Comparison of ENCODE assay signal across 22 mouse cellular contexts in genomic region chr2:93266565-93267169, GRCm38 (mm10).
A peak's percentile ranks its signal among the peaks of the same experiment; 100 is the strongest.
DNase-seq lines count a peak whose midpoint lies in the region; ATAC-seq and TF ChIP-seq lines count a peak whose summit lies in the region.
"Had no signal": no experiment of that assay in that cellular context is flagged by ENCODE, and none has a peak within 500 bp of the region (broad histone marks: within the 10 kb centered on the region; RNA-seq: fewer than 3 reads in every experiment).

No protein-coding gene starts in this region.

- no peak for TF ChIP-seq EP300 in liver, postnatal 0 days (IDR thresholded peaks at IDR 0.05; ENCODE audit: low read depth)

- 0 out of 2 replicates have a peak, but pooled peaks cover 8% of the 10 kb centered on the region for H3K36me3 ChIP-seq in hindbrain, embryonic 10.5 days
- no peaks in the 10 kb centered on the region for H3K36me3 ChIP-seq in hindbrain, embryonic 11.5 days (ENCODE audit: control insufficient read depth, insufficient read depth, low read length)
- no peaks in the 10 kb centered on the region for H3K36me3 ChIP-seq in forebrain, postnatal 0 days (ENCODE audit: insufficient read depth)
- H3K36me3 ChIP-seq in midbrain, embryonic 15.5 days (replicated peaks): no peaks in the 10 kb centered on the region
- H3K36me3 ChIP-seq in liver, postnatal 0 days (replicated peaks; ENCODE audit: insufficient read depth, low read length): no peaks in the 10 kb centered on the region
- no peaks in the 10 kb centered on the region for H3K36me3 ChIP-seq in thymus, adult 2 months (ENCODE audit: control insufficient read depth, insufficient read depth, low read length)
- H3K36me3 ChIP-seq: embryonic facial prominence, embryonic 10.5 days; heart, embryonic 10.5 days; stomach, embryonic 15.5 days had no signal

- 76% methylated on average over 7 of the region's 7 CpGs for WGBS in hindbrain, embryonic 10.5 days
- 71% methylated on average over 7 of the region's 7 CpGs for WGBS in hindbrain, embryonic 11.5 days
- WGBS in forebrain, postnatal 0 days: 16% methylated on average over 7 of the region's 7 CpGs
- WGBS in midbrain, embryonic 15.5 days: 37% methylated on average over 7 of the region's 7 CpGs
- 71% methylated on average over 7 of the region's 7 CpGs for WGBS in liver, postnatal 0 days (ENCODE audit: insufficient replicate concordance)
- WGBS in thymus, adult 2 months: 86% methylated on average over 7 of the region's 7 CpGs

- peaks cover 70% of the 10 kb centered on the region for H3K4me1 ChIP-seq in hindbrain, embryonic 10.5 days (replicated peaks)
- peaks cover 3% of the 10 kb centered on the region for H3K4me1 ChIP-seq in hindbrain, embryonic 11.5 days (replicated peaks; ENCODE audit: control insufficient read depth, insufficient read depth, low read length)
- peaks cover 5% of the 10 kb centered on the region; the same call in 1 of the 2 replicates for H3K4me1 ChIP-seq in forebrain, postnatal 0 days (ENCODE audit: insufficient read depth)
- H3K4me1 ChIP-seq in midbrain, embryonic 15.5 days: peaks cover 29% of the 10 kb centered on the region
- peaks cover 4% of the 10 kb centered on the region; the same call in 1 of the 2 replicates for H3K4me1 ChIP-seq in liver, postnatal 0 days (ENCODE audit: insufficient read depth)
- H3K4me1 ChIP-seq in thymus, adult 2 months (replicated peaks; ENCODE audit: control insufficient read depth, insufficient read depth, low read length): no peaks in the 10 kb centered on the region
- H3K4me1 ChIP-seq: stomach, embryonic 15.5 days had no signal

- H3K9me3 ChIP-seq in hindbrain, embryonic 10.5 days: no peaks in the 10 kb centered on the region
- H3K9me3 ChIP-seq in hindbrain, embryonic 11.5 days (ENCODE audit: control insufficient read depth, low read length): no peaks in the 10 kb centered on the region
- H3K9me3 ChIP-seq in forebrain, postnatal 0 days (ENCODE audit: low read length): no peaks in the 10 kb centered on the region
- H3K9me3 ChIP-seq in midbrain, embryonic 15.5 days: no peaks in the 10 kb centered on the region
- no peaks in the 10 kb centered on the region for H3K9me3 ChIP-seq in liver, postnatal 0 days (ENCODE audit: low read length)
- H3K9me3 ChIP-seq: embryonic facial prominence, embryonic 10.5 days; heart, embryonic 10.5 days; stomach, embryonic 15.5 days had no signal

- H3K27ac ChIP-seq in hindbrain, embryonic 10.5 days: 0 out of 2 replicates have a peak overlapping the region, but pooled peaks have one; percentile 41
- no peak overlapping the region for H3K27ac ChIP-seq in hindbrain, embryonic 11.5 days (ENCODE audit: low read depth, low read length)
- no peak overlapping the region for H3K27ac ChIP-seq in forebrain, postnatal 0 days (ENCODE audit: low read depth, low read length)
- H3K27ac ChIP-seq in midbrain, embryonic 15.5 days: peak overlapping the region; percentile 51
- no peak overlapping the region for H3K27ac ChIP-seq in liver, postnatal 0 days (ENCODE audit: low read depth)
- H3K27ac ChIP-seq in thymus, adult 2 months (ENCODE audit: control insufficient read depth, insufficient read depth, low read length): no peak overlapping the region
- H3K27ac ChIP-seq: stomach, embryonic 15.5 days had no signal

- H3K9ac ChIP-seq in hindbrain, embryonic 11.5 days (ENCODE audit: low read depth, low read length): no peak overlapping the region
- H3K9ac ChIP-seq in forebrain, postnatal 0 days: no peak overlapping the region
- no peak overlapping the region for H3K9ac ChIP-seq in midbrain, embryonic 15.5 days
- no peak overlapping the region for H3K9ac ChIP-seq in liver, postnatal 0 days (replicated peaks)
- H3K9ac ChIP-seq: stomach, embryonic 15.5 days had no signal

- no peak for TF ChIP-seq CTCF in brain, embryonic 14.5 days (IDR thresholded peaks at IDR 0.05; ENCODE audit: borderline replicate concordance, extremely low read depth, insufficient read depth, insufficient read length)
- no peak for TF ChIP-seq CTCF in forebrain, postnatal 0 days (IDR thresholded peaks at IDR 0.05; ENCODE audit: low read depth)
- no peak for TF ChIP-seq CTCF in liver, postnatal 0 days (IDR thresholded peaks at IDR 0.05; ENCODE audit: low read depth)
- no peak for TF ChIP-seq CTCF in thymus, adult 2 months (IDR thresholded peaks at IDR 0.05; ENCODE audit: borderline replicate concordance, control insufficient read depth, extremely low read depth, insufficient read depth, low read length, poor library complexity)

- no peaks in the 10 kb centered on the region for H3K27me3 ChIP-seq in hindbrain, embryonic 10.5 days (ENCODE audit: insufficient read depth, poor library complexity, severe bottlenecking)
- H3K27me3 ChIP-seq in hindbrain, embryonic 11.5 days (ENCODE audit: control insufficient read depth, insufficient read depth, low read length): no peaks in the 10 kb centered on the region
- H3K27me3 ChIP-seq in forebrain, postnatal 0 days (ENCODE audit: insufficient read depth, low read length): no peaks in the 10 kb centered on the region
- H3K27me3 ChIP-seq in midbrain, embryonic 15.5 days (replicated peaks): no peaks in the 10 kb centered on the region
- H3K27me3 ChIP-seq in liver, postnatal 0 days (ENCODE audit: insufficient read depth, low read length): no peaks in the 10 kb centered on the region
- H3K27me3 ChIP-seq in thymus, adult 2 months (ENCODE audit: control insufficient read depth, insufficient read depth, low read length): no peaks in the 10 kb centered on the region
- H3K27me3 ChIP-seq: stomach, embryonic 15.5 days had no signal

- no peak for TF ChIP-seq POLR2A in brain, embryonic 14.5 days (IDR thresholded peaks at IDR 0.05; ENCODE audit: borderline replicate concordance, extremely low read depth, insufficient read depth, insufficient read length, poor library complexity, severe bottlenecking)
- TF ChIP-seq POLR2A in thymus, adult 2 months (IDR thresholded peaks at IDR 0.05; ENCODE audit: control insufficient read depth, extremely low read depth, insufficient read depth, low read length, poor library complexity): no peak

- no peak overlapping the region for H3K4me3 ChIP-seq in hindbrain, embryonic 10.5 days
- H3K4me3 ChIP-seq in hindbrain, embryonic 11.5 days (ENCODE audit: low read depth, low read length): no peak overlapping the region
- no peak overlapping the region for H3K4me3 ChIP-seq in forebrain, postnatal 0 days (ENCODE audit: low read depth, low read length)
- H3K4me3 ChIP-seq in midbrain, embryonic 15.5 days: no peak overlapping the region
- no peak overlapping the region for H3K4me3 ChIP-seq in liver, postnatal 0 days (ENCODE audit: low read depth, low read length)
- no peak overlapping the region for H3K4me3 ChIP-seq in thymus, adult 2 months (ENCODE audit: control insufficient read depth, insufficient read depth, low read length)
- H3K4me3 ChIP-seq: embryonic facial prominence, embryonic 10.5 days; erythroblast, embryonic 14.5 days; heart, embryonic 10.5 days; stomach, embryonic 15.5 days had no signal

- no peak overlapping the region for H3K4me2 ChIP-seq in hindbrain, embryonic 11.5 days (replicated peaks; ENCODE audit: low read depth, low read length)
- no peak overlapping the region for H3K4me2 ChIP-seq in forebrain, postnatal 0 days (ENCODE audit: low read depth)
- H3K4me2 ChIP-seq in midbrain, embryonic 15.5 days: no peak overlapping the region
- H3K4me2 ChIP-seq in liver, postnatal 0 days (ENCODE audit: low read depth, low read length): no peak overlapping the region
- H3K4me2 ChIP-seq: stomach, embryonic 15.5 days had no signal

- ATAC-seq in hindbrain, embryonic 11.5 days (ENCODE audit: low FRiP score): no peak
- peak; percentile 45; the same call in 1 of the 2 replicates for ATAC-seq in forebrain, postnatal 0 days
- ATAC-seq in midbrain, embryonic 15.5 days (replicated peaks): peak; percentile 18; the same call in 1 of the 2 replicates
- ATAC-seq in liver, postnatal 0 days: no peak
- no peak for ATAC-seq in CD4-positive, CD25-positive, alpha-beta regulatory T cell, adult 4 months

- DNase-seq in hindbrain, embryonic 10.5 days (ENCODE audit: low spot score): no peak
- DNase-seq in hindbrain, embryonic 11.5 days (ENCODE audit: low spot score): no peak
- peak; percentile 84 for DNase-seq in brain, embryonic 14.5 days (ENCODE audit: low read depth)
- no peak for DNase-seq in forebrain, postnatal 0 days
- no peak for DNase-seq in liver, postnatal 0 days
- DNase-seq in thymus, adult 2 months: no peak
- DNase-seq: cerebellum, adult 11 months; cerebellum, postnatal 36 days; gastrocnemius, postnatal 10 days; kidney, adult 8-10 months; layer of hippocampus, adult 9-11 months; liver; lung, adult 2 months; lung, postnatal 4 days; spleen, adult 18-20 months; thymus, postnatal 25 days had no signal

Comparison
In these comparisons a context has a peak if more than half of its experiments do, and no peak if none do; other contexts are left out.
1. H3K27ac ChIP-seq: peak in hindbrain, embryonic 10.5 days (single experiment) and midbrain, embryonic 15.5 days (single experiment); none in hindbrain, embryonic 11.5 days (single experiment), forebrain, postnatal 0 days (single experiment), liver, postnatal 0 days (single experiment) and thymus, adult 2 months (single experiment).
2. ATAC-seq: peak in forebrain, postnatal 0 days (single experiment) and midbrain, embryonic 15.5 days (single experiment); none in hindbrain, embryonic 11.5 days (single experiment), liver, postnatal 0 days (single experiment) and CD4-positive, CD25-positive, alpha-beta regulatory T cell, adult 4 months (single experiment).